Mouse (Mus musculus) liver, postnatal 0 days (tissue): ENCODE data around the gene Nkiras2. TPM values are rescaled to one million over a fixed set of nuclear protein-coding genes. Genes with fewer than 3 reads are reported as not detected.

Experiments used
- ATAC-seq: fragments of 200-750 bp; cut with Nextera tagmentation; 2 replicates; pipeline ENCODE4 v1.8.0; 2017; ENCODE audit warnings: mild to moderate bottlenecking, moderate library complexity
- DNase-seq: peaks from one replicate; pipeline ENCODE4 v3.0.0-alpha.2; 2016
- H3K27ac ChIP-seq: fragments of 300-500 bp; sonication (generic); 2 replicates; pipeline ENCODE4 v1.5.1; 2014; ENCODE audit warnings: antibody characterized with exemption, moderate library complexity, mild to moderate bottlenecking, low read depth
- H3K27me3 ChIP-seq: fragments of 300-500 bp; sonication (generic); 2 replicates; pipeline ENCODE4 v1.6.1; 2014; ENCODE audit warnings: low read length, control low read depth, mixed read lengths; ENCODE audit not compliant: insufficient read depth
- H3K36me3 ChIP-seq: fragments of 300-500 bp; sonication (generic); replicated peaks from 2 replicates; pipeline ENCODE4 v1.6.1; 2014; ENCODE audit warnings: mild to moderate bottlenecking, control low read depth, low read length, moderate library complexity, mixed read lengths; ENCODE audit not compliant: insufficient read depth
- H3K4me1 ChIP-seq: fragments of 300-500 bp; sonication (generic); 2 replicates; pipeline ENCODE4 v1.6.1; 2014; ENCODE audit warnings: antibody characterized with exemption, mild to moderate bottlenecking, control low read depth; ENCODE audit not compliant: insufficient read depth
- H3K4me2 ChIP-seq: fragments of 300-500 bp; sonication (generic); 2 replicates; pipeline ENCODE4 v1.6.1; 2014; ENCODE audit warnings: low read depth, mild to moderate bottlenecking, low read length, moderate library complexity, mixed read lengths
- H3K4me3 ChIP-seq: fragments of 300-500 bp; sonication (generic); 2 replicates; pipeline ENCODE4 v1.5.1; 2014; ENCODE audit warnings: low read depth, low read length
- H3K9ac ChIP-seq: fragments of 300-500 bp; sonication (generic); replicated peaks from 2 replicates; pipeline ENCODE4 v1.6.1; 2014; ENCODE audit warnings: mild to moderate bottlenecking, moderate library complexity
- H3K9me3 ChIP-seq: fragments of 300-500 bp; sonication (generic); 2 replicates; pipeline ENCODE4 v1.6.1; 2016; ENCODE audit warnings: mild to moderate bottlenecking, control low read depth, low read length, mixed read lengths
- CTCF ChIP-seq: sonication (generic); IDR thresholded peaks from 2 replicates; pipeline ENCODE4 v1.5.1; 2016; ENCODE audit warnings: antibody characterized with exemption, low read depth
- EP300 ChIP-seq: IDR thresholded peaks from 2 replicates; pipeline ENCODE4 v1.6.1; 2016; ENCODE audit warnings: antibody characterized with exemption, low read depth, mild to moderate bottlenecking
- WGBS: fragments of 180-500 bp; shearing (Covaris S2); extraction: QIAGEN DNeasy Blood & Tissue Kit; methylation state at CpG from one replicate; pipeline ENCODE4 v1.1.7; 2014; ENCODE audit not compliant: insufficient replicate concordance; 5-methylcytosine and 5-hydroxymethylcytosine counted together
- polyA plus RNA-seq: library from polyadenylated mRNA; unstranded; fragments of >200 nt; fragmentation: Nextera tagmentation; extraction: Ambion mirVana; gene quantifications from 2 replicates; pipeline ENCODE4 v1.2.1, GENCODE M21; 2015

Gene Nkiras2
- polyA plus RNA-seq, 1 experiment from 2014 or later, result 19.2 TPM

GRCm38 (mm10) chr11:100595533-100595932 lies 23.5 kb upstream of the Nkiras2 start:
- H3K27ac ChIP-seq, result no peak overlapping the region
- no peaks in the 10 kb centered on the region for H3K27me3 ChIP-seq
- WGBS, result 83% methylated on average over 4 of the region's 4 CpGs
- H3K36me3 ChIP-seq, result peaks cover 98% of the 10 kb centered on the region
- no peaks in the 10 kb centered on the region for H3K4me1 ChIP-seq
- ATAC-seq (no peak), DNase-seq (no peak)
- H3K4me2 ChIP-seq, result no peak overlapping the region
- TF ChIP-seq EP300 (no peak), CTCF (no peak)
- no peak overlapping the region for H3K9ac ChIP-seq
- H3K4me3 ChIP-seq, result no peak overlapping the region
- no peaks in the 10 kb centered on the region for H3K9me3 ChIP-seq

DNA sequence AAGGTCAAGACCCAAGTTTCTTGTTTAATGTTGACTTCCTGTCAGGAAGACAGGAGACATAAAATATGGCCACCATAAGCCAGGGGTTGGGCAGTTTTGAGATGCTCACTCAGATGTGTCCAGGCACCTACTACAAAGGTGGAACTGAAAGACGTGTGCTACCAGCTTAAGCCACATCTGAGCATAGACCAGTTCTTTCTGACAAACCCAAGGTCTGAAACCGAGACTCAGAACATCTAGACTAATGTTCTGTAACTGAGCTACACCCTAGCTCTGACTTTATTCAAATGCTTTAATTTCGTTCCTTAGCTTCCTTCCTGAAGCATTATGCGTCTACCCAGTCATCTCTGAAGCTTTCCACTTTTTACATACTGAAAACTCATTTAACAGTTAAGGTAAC lies 21.0 kb upstream of the Nkiras2 start:
- Histone ChIP-seq H3K36me3 (peaks cover 85% of the 10 kb centered on the region), H3K4me3 (no peak overlapping the region), H3K27me3 (no peaks in the 10 kb centered on the region), H3K9me3 (no peaks in the 10 kb centered on the region), H3K27ac (peak overlapping the region; percentile 39; the same call in 1 of the 2 replicates), H3K4me2 (no peak overlapping the region), H3K9ac (no peak overlapping the region), H3K4me1 (no peaks in the 10 kb centered on the region)
- DNase-seq (no peak), ATAC-seq (no peak)
- 76% methylated on average over 4 of the region's 4 CpGs for WGBS
- TF ChIP-seq EP300, result no peak
- no peak for TF ChIP-seq CTCF

DNA sequence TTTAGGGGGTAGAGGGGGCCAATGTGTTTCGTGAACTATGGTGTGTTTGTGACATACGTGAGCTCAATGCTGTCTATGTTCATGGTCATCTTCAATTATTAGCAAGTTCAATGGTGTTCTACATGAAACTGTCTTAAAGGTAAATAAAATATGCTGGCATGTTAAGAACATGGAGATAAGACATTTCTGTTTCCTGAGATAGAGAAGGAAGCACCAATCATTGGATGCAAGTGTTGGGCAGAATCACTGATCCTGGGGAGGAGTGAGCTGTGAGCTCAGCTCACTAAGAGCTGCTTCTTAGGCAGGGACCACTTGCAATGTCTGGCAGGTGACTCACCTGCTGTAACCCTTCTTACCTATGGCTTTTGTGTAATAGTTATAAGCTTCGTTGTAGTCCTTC lies 17.7 kb upstream of the Nkiras2 start:
- peaks cover 53% of the 10 kb centered on the region for H3K36me3 ChIP-seq
- no peak for DNase-seq
- TF ChIP-seq EP300 (no peak), CTCF (no peak)
- H3K4me2 ChIP-seq, result no peak overlapping the region
- H3K27ac ChIP-seq, result no peak overlapping the region
- no peak overlapping the region for H3K4me3 ChIP-seq
- no peaks in the 10 kb centered on the region for H3K4me1 ChIP-seq
- no peak overlapping the region for H3K9ac ChIP-seq
- H3K9me3 ChIP-seq, result no peaks in the 10 kb centered on the region
- 82% methylated on average over 3 of the region's 3 CpGs for WGBS
- no peaks in the 10 kb centered on the region for H3K27me3 ChIP-seq
- ATAC-seq, result no peak

GRCm38 (mm10) chr11:100603155-100603554 lies 15.9 kb upstream of the Nkiras2 start:
- no peak for TF ChIP-seq CTCF
- TF ChIP-seq EP300, result no peak
- Histone ChIP-seq H3K27me3 (no peaks in the 10 kb centered on the region), H3K9me3 (no peaks in the 10 kb centered on the region), H3K4me2 (no peak overlapping the region), H3K4me3 (no peak overlapping the region), H3K36me3 (peaks cover 37% of the 10 kb centered on the region), H3K4me1 (no peaks in the 10 kb centered on the region; the same call in 1 of the 2 replicates), H3K27ac (no peak overlapping the region), H3K9ac (no peak overlapping the region)
- ATAC-seq (peak; percentile 47; the same call in 1 of the 2 replicates), DNase-seq (no peak)
- WGBS, result 78% methylated on average over 9 of the region's 9 CpGs

GRCm38 (mm10) chr11:100603813-100604212 lies 15.2 kb upstream of the Nkiras2 start:
- Histone ChIP-seq H3K27ac (no peak overlapping the region), H3K4me3 (no peak overlapping the region), H3K36me3 (peaks cover 30% of the 10 kb centered on the region), H3K4me1 (no peaks in the 10 kb centered on the region; the same call in 1 of the 2 replicates), H3K9me3 (no peaks in the 10 kb centered on the region), H3K9ac (no peak overlapping the region), H3K4me2 (no peak overlapping the region), H3K27me3 (no peaks in the 10 kb centered on the region)
- DNase-seq, result no peak
- 86% methylated on average over 8 of the region's 8 CpGs for WGBS
- no peak for ATAC-seq
- no peak for TF ChIP-seq CTCF
- no peak for TF ChIP-seq EP300

- Histone ChIP-seq H3K36me3 (peaks cover 24% of the 10 kb centered on the region), H3K27ac (no peak overlapping the region), H3K4me2 (no peak overlapping the region), H3K9me3 (no peaks in the 10 kb centered on the region), H3K9ac (no peak overlapping the region), H3K4me1 (peaks cover 3% of the 10 kb centered on the region; the same call in 1 of the 2 replicates), H3K4me3 (no peak overlapping the region), H3K27me3 (no peaks in the 10 kb centered on the region)
- no peak for ATAC-seq
- 81% methylated on average over 4 of the region's 4 CpGs for WGBS
- DNase-seq, result no peak
- no peak for TF ChIP-seq CTCF
- no peak for TF ChIP-seq EP300
These were observed 14.6 kb upstream of the Nkiras2 start for GRCm38 (mm10) chr11:100604321-100605005.
